Mouse (Mus musculus) neural tube, embryonic 11.5 days (tissue): ENCODE data around the gene Sik2. TPM values are rescaled to one million over a fixed set of nuclear protein-coding genes. Genes with fewer than 3 reads are reported as not detected.
A peak's percentile ranks its signal among the peaks of the same experiment; 100 is the strongest.

Experiments used
- ATAC-seq: fragments of 200-750 bp; cut with Nextera tagmentation; 2 replicates; pipeline ENCODE4 v1.8.0; 2017; ENCODE audit warnings: moderate number of reproducible peaks, mild to moderate bottlenecking, moderate TSS enrichment, moderate library complexity; ENCODE audit not compliant: insufficient read depth, low FRiP score, low TSS enrichment
- DNase-seq: peaks from one replicate; pipeline ENCODE4 v3.0.0-alpha.2; 2015; ENCODE audit warnings: low spot score
- H3K27ac ChIP-seq: fragments of 300-500 bp; sonication (generic); 2 replicates; pipeline ENCODE4 v1.5.1; 2014; ENCODE audit warnings: low read depth, mild to moderate bottlenecking, low read length
- H3K27me3 ChIP-seq: fragments of 300-500 bp; sonication (generic); 2 replicates; pipeline ENCODE4 v1.6.1; 2014; ENCODE audit warnings: mild to moderate bottlenecking, low read length, mixed read lengths; ENCODE audit not compliant: control insufficient read depth, insufficient read depth
- H3K36me3 ChIP-seq: fragments of 300-500 bp; sonication (generic); 2 replicates; pipeline ENCODE4 v1.6.1; 2014; ENCODE audit warnings: mild to moderate bottlenecking, low read length, moderate library complexity, mixed read lengths; ENCODE audit not compliant: control insufficient read depth, insufficient read depth
- H3K4me1 ChIP-seq: fragments of 300-500 bp; sonication (generic); 2 replicates; pipeline ENCODE4 v1.6.1; 2014; ENCODE audit warnings: low read length, mixed read lengths; ENCODE audit not compliant: control insufficient read depth, insufficient read depth
- H3K4me2 ChIP-seq: fragments of 300-500 bp; sonication (generic); 2 replicates; pipeline ENCODE4 v1.6.1; 2014; ENCODE audit warnings: low read depth, mild to moderate bottlenecking, moderate library complexity
- H3K4me3 ChIP-seq: fragments of 300-500 bp; sonication (generic); 2 replicates; pipeline ENCODE4 v1.5.1; 2014; ENCODE audit warnings: low read depth, low read length
- H3K9ac ChIP-seq: fragments of 300-500 bp; sonication (generic); 2 replicates; pipeline ENCODE4 v1.6.1; 2014; ENCODE audit warnings: mild to moderate bottlenecking, low read length
- H3K9me3 ChIP-seq: fragments of 300-500 bp; sonication (generic); 2 replicates; pipeline ENCODE4 v1.6.1; 2016; ENCODE audit warnings: low read length; ENCODE audit not compliant: control insufficient read depth
- WGBS: fragments of 180-500 bp; shearing (Covaris S2); extraction: QIAGEN DNeasy Blood & Tissue Kit; methylation state at CpG from one replicate; pipeline ENCODE4 v1.1.7; 2014; 5-methylcytosine and 5-hydroxymethylcytosine counted together
- polyA plus RNA-seq: library from polyadenylated mRNA; unstranded; fragments of >200 nt; fragmentation: Nextera tagmentation; extraction: Ambion mirVana; gene quantifications from 2 replicates; pipeline ENCODE4 v1.2.1, GENCODE M21; 2014

Gene Sik2
- polyA plus RNA-seq, 1 experiment from 2014 or later, result 12.4 TPM

DNA sequence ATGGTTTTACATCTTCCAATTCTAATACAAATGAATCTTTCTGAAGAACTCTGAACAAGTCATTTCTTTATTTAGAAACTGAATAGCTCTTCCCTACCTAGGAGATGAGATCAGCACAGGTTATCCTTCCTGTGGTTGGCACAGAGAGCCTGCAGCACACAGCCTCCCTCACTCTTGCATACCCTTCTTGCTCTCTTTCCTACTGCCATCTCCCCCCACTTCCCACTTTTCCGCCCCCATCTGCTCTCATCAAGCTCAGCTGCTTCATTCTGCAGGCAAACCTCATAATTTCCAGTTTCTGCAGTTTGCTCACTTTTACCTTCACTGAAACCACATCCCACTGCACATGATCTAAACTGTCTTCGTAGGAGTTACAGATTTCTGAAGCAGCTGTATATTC lies 42.6 kb downstream of the Sik2 start:
- no peaks in the 10 kb centered on the region for H3K9me3 ChIP-seq
- H3K4me1 ChIP-seq, result no peaks in the 10 kb centered on the region
- no peak overlapping the region for H3K4me3 ChIP-seq
- no peaks in the 10 kb centered on the region for H3K27me3 ChIP-seq
- no peak overlapping the region for H3K27ac ChIP-seq
- DNase-seq (no peak), ATAC-seq (no peak)
- H3K9ac ChIP-seq, result no peak overlapping the region
- no peak overlapping the region for H3K4me2 ChIP-seq
- H3K36me3 ChIP-seq, result no peaks in the 10 kb centered on the region
- 84% methylated on average over 2 of the region's 2 CpGs for WGBS

DNA sequence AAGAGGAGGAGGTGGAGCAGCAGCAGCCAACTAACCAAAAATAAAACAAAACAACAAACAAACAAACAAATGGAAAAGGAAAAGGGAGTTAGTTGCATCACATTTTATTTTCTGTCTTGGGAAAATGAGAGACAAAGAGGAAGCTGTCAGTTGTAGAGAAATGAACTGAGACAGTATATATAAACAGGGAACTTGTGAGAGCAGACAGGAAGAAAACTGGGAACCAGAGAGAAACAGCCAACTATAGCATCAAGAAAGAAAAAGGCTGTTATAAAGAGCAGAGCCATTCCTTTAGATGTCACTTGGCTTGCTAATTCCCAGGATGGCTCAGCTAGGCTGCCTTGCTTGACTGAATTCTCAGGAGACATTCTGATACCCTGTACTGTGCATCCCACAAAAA lies 43.5 kb downstream of the Sik2 start:
- Histone ChIP-seq H3K4me2 (no peak overlapping the region), H3K9me3 (no peaks in the 10 kb centered on the region), H3K27ac (no peak overlapping the region), H3K4me1 (no peaks in the 10 kb centered on the region), H3K4me3 (no peak overlapping the region), H3K27me3 (no peaks in the 10 kb centered on the region), H3K9ac (no peak overlapping the region), H3K36me3 (no peaks in the 10 kb centered on the region)
- ATAC-seq (no peak), DNase-seq (no peak)

DNA sequence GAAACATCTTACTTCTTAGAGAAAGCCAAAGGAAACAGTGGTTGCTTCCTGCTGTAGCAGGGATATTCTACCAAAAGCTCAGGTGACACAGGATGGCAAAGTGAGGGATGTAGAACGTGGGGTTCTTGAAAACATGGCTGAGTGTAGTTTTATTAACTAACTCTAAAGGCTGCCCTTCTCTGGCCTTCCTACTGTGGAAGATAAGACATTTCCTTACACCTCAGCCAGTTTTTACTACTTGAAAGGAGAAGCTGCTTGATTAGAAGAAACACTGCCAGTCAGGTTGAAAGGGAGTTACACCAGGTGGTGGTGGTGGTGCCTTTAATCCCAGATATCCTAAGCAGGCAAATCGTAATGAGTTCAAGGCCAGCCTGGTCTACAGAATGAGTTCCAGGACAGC lies 44.0 kb downstream of the Sik2 start:
- H3K9me3 ChIP-seq, result no peaks in the 10 kb centered on the region
- DNase-seq (no peak), ATAC-seq (no peak)
- H3K4me1 ChIP-seq, result no peaks in the 10 kb centered on the region
- H3K9ac ChIP-seq, result no peak overlapping the region
- H3K4me2 ChIP-seq, result no peak overlapping the region
- no peak overlapping the region for H3K27ac ChIP-seq
- WGBS, result 85% methylated on average over 2 of the region's 2 CpGs
- H3K27me3 ChIP-seq, result no peaks in the 10 kb centered on the region
- no peak overlapping the region for H3K4me3 ChIP-seq
- no peaks in the 10 kb centered on the region for H3K36me3 ChIP-seq

DNA sequence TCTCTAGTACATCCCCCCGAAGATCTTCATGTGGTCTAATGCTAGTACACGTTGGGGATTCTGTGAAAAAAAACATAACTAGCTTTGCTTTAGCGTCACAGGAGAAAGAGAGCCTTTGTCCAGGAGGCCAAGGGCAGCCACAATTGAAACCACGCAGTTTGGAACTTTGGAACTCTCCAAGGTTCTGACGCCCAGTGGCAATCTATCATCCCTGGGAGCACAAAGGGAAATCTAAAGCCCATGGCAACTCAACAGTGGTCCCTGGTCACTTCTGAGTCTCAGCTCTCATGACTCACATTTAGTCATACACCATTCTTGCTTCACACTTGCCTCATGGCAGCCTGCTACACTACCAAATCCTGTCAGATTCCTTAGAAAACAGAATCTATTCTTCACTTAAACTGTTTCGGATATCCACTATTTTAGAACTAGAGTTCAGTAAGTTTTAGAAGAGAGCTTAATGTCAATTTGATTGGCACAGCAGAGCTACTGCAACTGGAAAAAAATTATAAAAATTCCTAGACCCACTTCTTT lies 50.9 kb downstream of the Sik2 start:
- Histone ChIP-seq H3K4me2 (no peak overlapping the region), H3K4me3 (no peak overlapping the region), H3K9me3 (no peaks in the 10 kb centered on the region), H3K36me3 (no peaks in the 10 kb centered on the region), H3K27me3 (no peaks in the 10 kb centered on the region), H3K27ac (no peak overlapping the region), H3K9ac (no peak overlapping the region), H3K4me1 (no peaks in the 10 kb centered on the region)
- ATAC-seq (no peak), DNase-seq (peak; percentile 23)
- WGBS, result 45% methylated on average over 6 of the region's 6 CpGs

DNA sequence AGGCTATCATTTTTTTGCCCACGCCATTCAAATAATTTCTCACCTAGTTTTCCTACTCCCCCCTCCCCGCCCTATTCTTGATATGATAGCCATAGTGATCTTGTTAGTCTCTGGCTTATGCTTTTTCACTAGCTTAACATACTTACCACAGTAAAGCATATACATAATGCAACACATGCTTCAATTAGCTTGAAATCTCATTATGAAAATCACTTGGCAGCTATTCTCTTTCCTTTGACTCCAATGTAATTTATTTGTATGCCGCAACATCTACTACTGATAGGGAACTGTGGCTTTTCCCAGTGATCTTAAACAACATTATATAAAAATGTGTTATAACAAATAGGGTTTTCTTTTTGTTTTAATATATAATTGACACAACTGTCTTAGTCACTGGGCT lies 53.7 kb downstream of the Sik2 start:
- Histone ChIP-seq H3K9me3 (no peaks in the 10 kb centered on the region), H3K27me3 (no peaks in the 10 kb centered on the region), H3K4me2 (no peak overlapping the region), H3K4me3 (no peak overlapping the region), H3K9ac (no peak overlapping the region), H3K4me1 (no peaks in the 10 kb centered on the region), H3K27ac (no peak overlapping the region), H3K36me3 (no peaks in the 10 kb centered on the region)
- DNase-seq (no peak), ATAC-seq (no peak)
- 97% methylated on average over 3 of the region's 3 CpGs for whole genome bisulfite sequencing

DNA sequence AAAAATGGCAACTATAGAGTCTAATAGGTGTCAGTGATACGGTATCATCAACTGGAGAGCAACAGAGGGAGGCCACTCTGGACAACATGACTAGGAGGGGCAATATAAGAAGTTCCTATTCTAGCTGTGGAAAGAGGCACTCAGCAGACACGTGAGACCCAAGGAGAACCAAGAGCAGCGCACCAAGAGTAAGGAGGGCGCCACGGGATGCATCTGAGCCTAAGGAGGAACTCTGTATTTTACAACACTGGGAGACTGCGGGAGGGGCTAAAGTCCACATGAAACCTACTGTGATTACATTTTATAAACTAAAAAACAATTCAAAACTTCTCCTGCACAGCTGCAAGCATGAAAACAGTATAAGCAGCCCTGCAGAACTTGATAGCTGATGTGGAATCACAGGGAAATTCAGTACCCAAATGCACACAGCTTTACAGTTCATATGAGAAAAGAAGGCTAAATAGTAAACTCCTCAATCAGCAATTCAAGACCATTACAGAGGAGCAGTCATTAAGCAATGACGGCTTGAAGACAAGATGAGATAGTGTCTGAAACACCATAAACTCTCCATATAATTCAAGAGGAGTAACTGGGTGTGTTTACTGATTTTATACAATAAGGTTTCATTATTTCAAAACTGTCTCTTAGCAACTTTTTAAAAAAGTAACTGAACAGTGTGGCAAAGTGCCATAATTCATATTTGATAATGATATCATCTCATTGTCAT lies 60.6 kb downstream of the Sik2 start:
- Histone ChIP-seq H3K9ac (no peak overlapping the region), H3K4me3 (no peak overlapping the region), H3K4me1 (no peaks in the 10 kb centered on the region), H3K9me3 (no peaks in the 10 kb centered on the region), H3K36me3 (no peaks in the 10 kb centered on the region), H3K4me2 (no peak overlapping the region), H3K27me3 (no peaks in the 10 kb centered on the region), H3K27ac (no peak overlapping the region)
- DNase-seq (no peak), ATAC-seq (no peak)
- WGBS, result 93% methylated on average over 7 of the region's 7 CpGs

DNA sequence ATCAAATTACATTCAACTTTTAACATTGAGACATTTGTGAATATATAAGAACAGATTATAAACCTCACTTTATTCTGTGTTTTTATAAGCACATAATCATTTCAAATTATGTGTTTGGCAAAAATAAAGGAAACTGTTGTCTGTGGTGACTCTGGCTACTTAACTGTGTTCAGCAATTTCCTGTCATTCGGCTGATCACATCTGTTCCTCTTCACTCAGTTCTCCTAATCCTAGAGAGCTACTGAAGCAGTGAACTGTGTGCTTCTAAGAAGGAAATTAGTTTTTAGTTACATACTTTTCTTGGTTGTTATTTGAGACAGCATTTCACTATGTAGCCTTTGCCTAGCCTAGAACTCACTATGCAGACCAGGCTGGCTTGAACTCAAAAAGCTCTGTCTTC lies 62.5 kb downstream of the Sik2 start:
- no peaks in the 10 kb centered on the region for H3K4me1 ChIP-seq
- no peaks in the 10 kb centered on the region for H3K9me3 ChIP-seq
- ATAC-seq, result no peak
- H3K27ac ChIP-seq, result no peak overlapping the region
- DNase-seq, result no peak
- WGBS, result 63% methylated on average over 1 of the region's 1 CpGs
- no peaks in the 10 kb centered on the region for H3K36me3 ChIP-seq
- no peak overlapping the region for H3K9ac ChIP-seq
- no peak overlapping the region for H3K4me2 ChIP-seq
- H3K4me3 ChIP-seq, result no peak overlapping the region
- no peaks in the 10 kb centered on the region for H3K27me3 ChIP-seq

DNA sequence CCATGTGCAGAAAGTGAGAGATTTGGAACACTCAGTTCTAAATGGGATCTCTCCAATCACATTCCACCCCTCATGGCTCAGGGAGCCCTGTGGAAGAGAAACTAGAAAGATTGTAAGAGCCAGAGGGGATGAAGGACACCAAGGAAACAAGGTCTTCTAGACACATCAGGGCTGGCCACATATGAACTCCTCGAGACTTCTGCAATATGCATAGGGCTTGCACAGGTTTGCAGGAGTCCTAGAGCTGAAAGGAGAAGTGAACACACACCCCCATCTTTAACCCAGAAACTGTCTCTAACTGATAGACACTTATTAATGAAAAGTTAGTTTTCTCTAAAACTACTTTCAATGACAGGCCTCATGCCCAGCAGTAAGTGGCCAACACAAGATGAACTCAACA lies 64.0 kb downstream of the Sik2 start:
- no peaks in the 10 kb centered on the region for H3K4me1 ChIP-seq
- H3K27me3 ChIP-seq, result no peaks in the 10 kb centered on the region
- H3K36me3 ChIP-seq, result no peaks in the 10 kb centered on the region
- no peak for ATAC-seq
- no peaks in the 10 kb centered on the region for H3K9me3 ChIP-seq
- no peak overlapping the region for H3K9ac ChIP-seq
- no peak overlapping the region for H3K4me2 ChIP-seq
- WGBS, result 78% methylated on average over 1 of the region's 1 CpGs
- H3K27ac ChIP-seq, result no peak overlapping the region
- DNase-seq, result no peak
- H3K4me3 ChIP-seq, result no peak overlapping the region

DNA sequence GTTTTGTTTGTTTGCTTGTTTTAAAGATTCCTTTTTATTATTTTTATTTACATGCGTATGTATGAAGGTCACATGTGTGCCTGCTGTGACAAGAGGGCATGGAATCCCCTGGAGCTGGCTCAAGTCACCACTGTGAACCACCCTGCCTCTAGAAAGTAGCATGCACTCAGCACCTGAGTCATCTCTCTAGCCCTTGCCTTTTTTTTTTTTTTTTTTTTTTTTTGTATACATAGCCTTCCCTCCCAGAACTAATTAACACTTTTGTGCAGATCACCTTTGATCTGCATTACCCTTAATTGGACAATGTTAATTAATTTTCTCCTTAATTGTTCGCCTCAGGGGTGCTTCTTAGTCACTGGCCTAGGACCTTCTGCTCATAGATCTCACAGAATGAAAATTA lies 66.2 kb downstream of the Sik2 start:
- WGBS, result 90% methylated on average over 2 of the region's 2 CpGs
- no peaks in the 10 kb centered on the region for H3K27me3 ChIP-seq
- no peak overlapping the region for H3K9ac ChIP-seq
- ATAC-seq (no peak), DNase-seq (no peak)
- no peak overlapping the region for H3K27ac ChIP-seq
- H3K9me3 ChIP-seq, result no peaks in the 10 kb centered on the region
- H3K4me2 ChIP-seq, result no peak overlapping the region
- H3K4me1 ChIP-seq, result no peaks in the 10 kb centered on the region
- H3K36me3 ChIP-seq, result no peaks in the 10 kb centered on the region
- H3K4me3 ChIP-seq, result no peak overlapping the region
